Mouse (Mus musculus) intestine, embryonic 16.5 days (tissue): ENCODE data around the gene Herpud2. TPM values are rescaled to one million over a fixed set of nuclear protein-coding genes. Genes with fewer than 3 reads are reported as not detected.
A peak's percentile ranks its signal among the peaks of the same experiment; 100 is the strongest.

Source experiments
- ATAC-seq: fragments of 200-750 bp; cut with Nextera tagmentation; 2 replicates; pipeline ENCODE4 v1.8.0; 2017; ENCODE audit warnings: moderate TSS enrichment, moderate library complexity
- H3K27ac ChIP-seq: fragments of 300-500 bp; sonication (generic); 2 replicates; pipeline ENCODE4 v1.5.1; 2014; ENCODE audit warnings: mild to moderate bottlenecking, low read length
- H3K27me3 ChIP-seq: fragments of 300-500 bp; sonication (generic); replicated peaks from 2 replicates; pipeline ENCODE4 v1.6.1; 2014; ENCODE audit warnings: low read length, control low read depth, mixed read lengths; ENCODE audit not compliant: control insufficient read depth, insufficient read depth
- H3K36me3 ChIP-seq: fragments of 300-500 bp; sonication (generic); 2 replicates; pipeline ENCODE4 v1.6.1; 2014; ENCODE audit warnings: low read length, control low read depth; ENCODE audit not compliant: control insufficient read depth, insufficient read depth
- H3K4me1 ChIP-seq: fragments of 300-500 bp; sonication (generic); 2 replicates; pipeline ENCODE4 v1.6.1; 2014; ENCODE audit warnings: low read length, control low read depth, mixed read lengths; ENCODE audit not compliant: control insufficient read depth, insufficient read depth
- H3K4me2 ChIP-seq: fragments of 300-500 bp; sonication (generic); 2 replicates; pipeline ENCODE4 v1.6.1; 2014; ENCODE audit warnings: low read depth, low read length, control low read depth
- H3K4me3 ChIP-seq: fragments of 300-500 bp; sonication (generic); 2 replicates; pipeline ENCODE4 v1.5.1; 2014; ENCODE audit warnings: mild to moderate bottlenecking, low read length
- H3K9ac ChIP-seq: fragments of 300-500 bp; sonication (generic); 2 replicates; pipeline ENCODE4 v1.6.1; 2014; ENCODE audit warnings: low read depth, low read length
- H3K9me3 ChIP-seq: fragments of 300-500 bp; sonication (generic); 2 replicates; pipeline ENCODE4 v1.6.1; 2016; ENCODE audit warnings: low read length, control low read depth; ENCODE audit not compliant: control insufficient read depth
- WGBS: fragments of 180-500 bp; shearing (Covaris S2); extraction: QIAGEN DNeasy Blood & Tissue Kit; methylation state at CpG from one replicate; pipeline ENCODE4 v1.1.7; 2014; 5-methylcytosine and 5-hydroxymethylcytosine counted together
- polyA plus RNA-seq: library from polyadenylated mRNA; unstranded; fragments of >200 nt; fragmentation: Nextera tagmentation; extraction: Ambion mirVana; gene quantifications from 2 replicates; pipeline ENCODE4 v1.2.1, GENCODE M21; 2015

Herpud2 gene
- polyA plus RNA-seq, 1 experiment from 2014 or later, result 17.6 TPM

GRCm38 (mm10) chr9:25152457-25152856 is 837 bp upstream of the Herpud2 start:
- no peak for ATAC-seq
- Histone ChIP-seq H3K27ac (peak overlapping the region; percentile 100), H3K4me1 (peaks cover 12% of the 10 kb centered on the region), H3K9me3 (no peaks in the 10 kb centered on the region), H3K36me3 (no peaks in the 10 kb centered on the region), H3K9ac (peak overlapping the region; percentile 93; the same call in 1 of the 2 replicates), H3K27me3 (no peaks in the 10 kb centered on the region), H3K4me2 (peak overlapping the region; percentile 84), H3K4me3 (peak overlapping the region; percentile 85)
- 25% methylated on average over 1 of the region's 1 CpGs for WGBS

GRCm38 (mm10) chr9:25150791-25151610 is 619 bp downstream of the Herpud2 start:
- H3K9me3 ChIP-seq, result no peaks in the 10 kb centered on the region
- peak overlapping the region; percentile 100 for H3K27ac ChIP-seq
- peak overlapping the region; percentile 93 for H3K9ac ChIP-seq
- peak overlapping the region; percentile 85 for H3K4me3 ChIP-seq
- no peaks in the 10 kb centered on the region for H3K27me3 ChIP-seq
- WGBS, result under 1% methylated on average over 73 of the region's 73 CpGs
- peaks cover 12% of the 10 kb centered on the region for H3K4me1 ChIP-seq
- peak overlapping the region; percentile 84 for H3K4me2 ChIP-seq
- no peaks in the 10 kb centered on the region for H3K36me3 ChIP-seq
- peak; percentile 84 for ATAC-seq

- Histone ChIP-seq H3K4me3 (no peak overlapping the region), H3K27me3 (no peaks in the 10 kb centered on the region), H3K27ac (no peak overlapping the region), H3K4me1 (peaks cover 12% of the 10 kb centered on the region), H3K9ac (no peak overlapping the region), H3K9me3 (no peaks in the 10 kb centered on the region), H3K36me3 (no peaks in the 10 kb centered on the region), H3K4me2 (peak overlapping the region; percentile 27; the same call in 1 of the 2 replicates)
- ATAC-seq, result no peak
Observed at GRCm38 (mm10) chr9:25148767-25149166, 2.9 kb downstream of the Herpud2 start.

GRCm38 (mm10) chr9:25145925-25146324 is 5.7 kb downstream of the Herpud2 start:
- WGBS, result 83% methylated on average over 1 of the region's 1 CpGs

GRCm38 (mm10) chr9:25143950-25144349 is 7.7 kb downstream of the Herpud2 start:
- no peak overlapping the region for H3K27ac ChIP-seq
- no peaks in the 10 kb centered on the region for H3K9me3 ChIP-seq
- H3K4me1 ChIP-seq, result peaks cover 6% of the 10 kb centered on the region; the same call in 1 of the 2 replicates
- H3K9ac ChIP-seq, result no peak overlapping the region
- H3K4me3 ChIP-seq, result no peak overlapping the region
- no peak overlapping the region for H3K4me2 ChIP-seq
- no peak for ATAC-seq
- H3K36me3 ChIP-seq, result no peaks in the 10 kb centered on the region
- no peaks in the 10 kb centered on the region for H3K27me3 ChIP-seq

More at GRCm38 (mm10) chr9:25145925-25146324, 5.7 kb downstream of the Herpud2 start:
- no peak overlapping the region for H3K27ac ChIP-seq
- no peaks in the 10 kb centered on the region for H3K9me3 ChIP-seq
- no peak overlapping the region for H3K4me3 ChIP-seq
- H3K36me3 ChIP-seq, result no peaks in the 10 kb centered on the region
- no peak overlapping the region for H3K9ac ChIP-seq
- no peak for ATAC-seq
- no peaks in the 10 kb centered on the region for H3K27me3 ChIP-seq
- H3K4me1 ChIP-seq, result peaks cover 12% of the 10 kb centered on the region
- no peak overlapping the region for H3K4me2 ChIP-seq

- H3K4me2 ChIP-seq, result no peak overlapping the region
- H3K27me3 ChIP-seq, result no peaks in the 10 kb centered on the region
- ATAC-seq, result no peak
- no peaks in the 10 kb centered on the region for H3K36me3 ChIP-seq
- no peak overlapping the region for H3K27ac ChIP-seq
- H3K9ac ChIP-seq, result no peak overlapping the region
- H3K4me3 ChIP-seq, result no peak overlapping the region
- no peaks in the 10 kb centered on the region for H3K4me1 ChIP-seq
- WGBS, result 94% methylated on average over 1 of the region's 1 CpGs
- H3K9me3 ChIP-seq, result no peaks in the 10 kb centered on the region
Observed at GRCm38 (mm10) chr9:25142988-25143387, 8.6 kb downstream of the Herpud2 start.

GRCm38 (mm10) chr9:25142041-25142440 is 9.6 kb downstream of the Herpud2 start:
- Histone ChIP-seq H3K4me1 (no peaks in the 10 kb centered on the region), H3K9me3 (no peaks in the 10 kb centered on the region), H3K36me3 (no peaks in the 10 kb centered on the region), H3K9ac (no peak overlapping the region), H3K4me3 (no peak overlapping the region), H3K27me3 (no peaks in the 10 kb centered on the region), H3K4me2 (no peak overlapping the region), H3K27ac (no peak overlapping the region)
- 92% methylated on average over 3 of the region's 3 CpGs for WGBS
- ATAC-seq, result no peak

GRCm38 (mm10) chr9:25140330-25140729 is 11.3 kb downstream of the Herpud2 start:
- Histone ChIP-seq H3K4me3 (no peak overlapping the region), H3K36me3 (no peaks in the 10 kb centered on the region), H3K9me3 (no peaks in the 10 kb centered on the region), H3K4me1 (no peaks in the 10 kb centered on the region), H3K27me3 (no peaks in the 10 kb centered on the region), H3K9ac (no peak overlapping the region), H3K27ac (no peak overlapping the region), H3K4me2 (no peak overlapping the region)
- ATAC-seq, result no peak
- WGBS, result 48% methylated on average over 1 of the region's 1 CpGs

GRCm38 (mm10) chr9:25138900-25139299 is 12.7 kb downstream of the Herpud2 start:
- Histone ChIP-seq H3K4me3 (no peak overlapping the region), H3K36me3 (no peaks in the 10 kb centered on the region), H3K9ac (no peak overlapping the region), H3K27ac (no peak overlapping the region), H3K4me1 (no peaks in the 10 kb centered on the region), H3K27me3 (no peaks in the 10 kb centered on the region), H3K9me3 (no peaks in the 10 kb centered on the region), H3K4me2 (no peak overlapping the region)
- ATAC-seq, result no peak
- 88% methylated on average over 1 of the region's 1 CpGs for WGBS
